Mouse (Mus musculus) limb, embryonic 15.5 days (tissue): ENCODE results near the gene Fndc3a. TPM values are rescaled to one million over a fixed set of nuclear protein-coding genes. Genes with fewer than 3 reads are reported as not detected.
A peak's percentile ranks its signal among the peaks of the same experiment; 100 is the strongest.

Source experiments
- ATAC-seq: fragments of 200-750 bp; cut with Nextera tagmentation; 2 replicates; pipeline ENCODE4 v1.8.0; 2017; ENCODE audit warnings: low read depth, moderate TSS enrichment; ENCODE audit not compliant: insufficient number of reproducible peaks, low FRiP score, low TSS enrichment
- H3K27ac ChIP-seq: fragments of 300-500 bp; sonication (generic); 2 replicates; pipeline ENCODE4 v1.5.1; 2015; ENCODE audit warnings: moderate library complexity, mild to moderate bottlenecking, inconsistent platforms
- H3K27me3 ChIP-seq: fragments of 300-500 bp; sonication (generic); 2 replicates; pipeline ENCODE4 v1.6.1; 2015; ENCODE audit warnings: inconsistent platforms
- H3K36me3 ChIP-seq: fragments of 300-500 bp; sonication (generic); 2 replicates; pipeline ENCODE4 v1.6.1; 2015; ENCODE audit warnings: inconsistent platforms
- H3K4me1 ChIP-seq: fragments of 300-500 bp; sonication (generic); 2 replicates; pipeline ENCODE4 v1.6.1; 2015; ENCODE audit warnings: inconsistent platforms
- H3K4me2 ChIP-seq: fragments of 300-500 bp; sonication (generic); 2 replicates; pipeline ENCODE4 v1.6.1; 2015; ENCODE audit warnings: mild to moderate bottlenecking, inconsistent platforms
- H3K4me3 ChIP-seq: fragments of 300-500 bp; sonication (generic); 2 replicates; pipeline ENCODE4 v1.5.1; 2015; ENCODE audit warnings: mild to moderate bottlenecking, inconsistent platforms
- H3K9ac ChIP-seq: fragments of 300-500 bp; sonication (generic); 2 replicates; pipeline ENCODE4 v1.6.1; 2015; ENCODE audit warnings: inconsistent platforms
- H3K9me3 ChIP-seq: fragments of 300-500 bp; sonication (generic); 2 replicates; pipeline ENCODE4 v1.6.1; 2016; ENCODE audit warnings: inconsistent platforms
- WGBS: fragments of 180-500 bp; shearing (Covaris S2); methylation state at CpG from one replicate; pipeline ENCODE4 v1.1.7; 2015; 5-methylcytosine and 5-hydroxymethylcytosine counted together
- polyA plus RNA-seq: library from polyadenylated mRNA; unstranded; fragments of >200 nt; fragmentation: Nextera tagmentation; extraction: Ambion mirVana; gene quantifications from 2 replicates; pipeline ENCODE4 v1.2.1, GENCODE M21; 2015

Gene Fndc3a
- polyA plus RNA-seq, 1 experiment from 2014 or later, result 43.6 TPM

- H3K9ac ChIP-seq, result no peak overlapping the region
- H3K4me2 ChIP-seq, result no peak overlapping the region
- H3K9me3 ChIP-seq, result no peaks in the 10 kb centered on the region
- 80% methylated on average over 7 of the region's 7 CpGs for WGBS
- H3K27ac ChIP-seq, result no peak overlapping the region
- H3K36me3 ChIP-seq, result peaks cover 12% of the 10 kb centered on the region
- peaks cover 18% of the 10 kb centered on the region for H3K4me1 ChIP-seq
- no peak overlapping the region for H3K4me3 ChIP-seq
- ATAC-seq, result no peak
- H3K27me3 ChIP-seq, result no peaks in the 10 kb centered on the region
Observed at GRCm38 (mm10) chr14:72598976-72599740, 110.6 kb downstream of the Fndc3a start.

GRCm38 (mm10) chr14:72594191-72594590, 115.6 kb downstream of the Fndc3a start:
- Histone ChIP-seq H3K4me1 (0 out of 2 replicates have a peak, but pooled peaks cover 4% of the 10 kb centered on the region), H3K4me2 (no peak overlapping the region), H3K27ac (no peak overlapping the region), H3K36me3 (peaks cover 20% of the 10 kb centered on the region), H3K9ac (no peak overlapping the region), H3K27me3 (no peaks in the 10 kb centered on the region), H3K4me3 (no peak overlapping the region), H3K9me3 (no peaks in the 10 kb centered on the region)
- no peak for ATAC-seq
- 93% methylated on average over 7 of the region's 7 CpGs for WGBS

- H3K4me1 ChIP-seq, result 0 out of 2 replicates have a peak, but pooled peaks cover 4% of the 10 kb centered on the region
- H3K36me3 ChIP-seq, result peaks cover 29% of the 10 kb centered on the region
- 96% methylated on average over 4 of the region's 4 CpGs for WGBS
- no peaks in the 10 kb centered on the region for H3K9me3 ChIP-seq
- H3K4me3 ChIP-seq, result no peak overlapping the region
- no peak for ATAC-seq
- H3K27ac ChIP-seq, result no peak overlapping the region
- no peak overlapping the region for H3K4me2 ChIP-seq
- no peaks in the 10 kb centered on the region for H3K27me3 ChIP-seq
- no peak overlapping the region for H3K9ac ChIP-seq
Observed at GRCm38 (mm10) chr14:72589415-72589814, 120.4 kb downstream of the Fndc3a start.

- WGBS, result 93% methylated on average over 6 of the region's 6 CpGs
- H3K4me3 ChIP-seq, result no peak overlapping the region
- no peaks in the 10 kb centered on the region for H3K9me3 ChIP-seq
- H3K4me1 ChIP-seq, result no peaks in the 10 kb centered on the region
- H3K4me2 ChIP-seq, result no peak overlapping the region
- H3K36me3 ChIP-seq, result peaks cover 32% of the 10 kb centered on the region
- no peak overlapping the region for H3K27ac ChIP-seq
- H3K27me3 ChIP-seq, result no peaks in the 10 kb centered on the region
- H3K9ac ChIP-seq, result no peak overlapping the region
- no peak for ATAC-seq
Observed at GRCm38 (mm10) chr14:72582979-72583378, 126.8 kb downstream of the Fndc3a start.

GRCm38 (mm10) chr14:72580991-72581390, 128.8 kb downstream of the Fndc3a start:
- no peaks in the 10 kb centered on the region for H3K4me1 ChIP-seq
- ATAC-seq, result no peak
- no peak overlapping the region for H3K27ac ChIP-seq
- H3K9me3 ChIP-seq, result no peaks in the 10 kb centered on the region
- no peaks in the 10 kb centered on the region for H3K27me3 ChIP-seq
- H3K4me3 ChIP-seq, result no peak overlapping the region
- no peak overlapping the region for H3K9ac ChIP-seq
- WGBS, result 92% methylated on average over 3 of the region's 3 CpGs
- peaks cover 30% of the 10 kb centered on the region for H3K36me3 ChIP-seq
- H3K4me2 ChIP-seq, result no peak overlapping the region

GRCm38 (mm10) chr14:72576283-72576682, 133.5 kb downstream of the Fndc3a start:
- Histone ChIP-seq H3K27me3 (no peaks in the 10 kb centered on the region), H3K9me3 (no peaks in the 10 kb centered on the region), H3K9ac (no peak overlapping the region), H3K4me1 (no peaks in the 10 kb centered on the region), H3K4me3 (no peak overlapping the region), H3K4me2 (no peak overlapping the region), H3K27ac (no peak overlapping the region), H3K36me3 (peaks cover 50% of the 10 kb centered on the region)
- ATAC-seq, result no peak
- 82% methylated on average over 3 of the region's 3 CpGs for WGBS

GRCm38 (mm10) chr14:72563941-72564340, 145.9 kb downstream of the Fndc3a start:
- Histone ChIP-seq H3K27me3 (no peaks in the 10 kb centered on the region), H3K4me3 (no peak overlapping the region), H3K9me3 (no peaks in the 10 kb centered on the region), H3K36me3 (peaks cover 48% of the 10 kb centered on the region), H3K27ac (no peak overlapping the region), H3K4me1 (no peaks in the 10 kb centered on the region), H3K9ac (no peak overlapping the region), H3K4me2 (no peak overlapping the region)
- WGBS, result 94% methylated on average over 1 of the region's 1 CpGs
- no peak for ATAC-seq

- Histone ChIP-seq H3K4me2 (no peak overlapping the region), H3K4me1 (no peaks in the 10 kb centered on the region), H3K36me3 (peaks cover 50% of the 10 kb centered on the region), H3K4me3 (no peak overlapping the region), H3K9me3 (no peaks in the 10 kb centered on the region), H3K27me3 (no peaks in the 10 kb centered on the region), H3K27ac (no peak overlapping the region), H3K9ac (no peak overlapping the region)
- WGBS, result 80% methylated on average over 5 of the region's 5 CpGs
- no peak for ATAC-seq
Observed at GRCm38 (mm10) chr14:72558795-72559194, 151.0 kb downstream of the Fndc3a start.

GRCm38 (mm10) chr14:72555846-72556245, 154.0 kb downstream of the Fndc3a start:
- no peak for ATAC-seq
- Histone ChIP-seq H3K9ac (no peak overlapping the region), H3K4me1 (no peaks in the 10 kb centered on the region)

GRCm38 (mm10) chr14:72536392-72537017, 173.3 kb downstream of the Fndc3a start:
- H3K9me3 ChIP-seq, result no peaks in the 10 kb centered on the region
- H3K27ac ChIP-seq, result no peak overlapping the region
- H3K36me3 ChIP-seq, result peaks cover 29% of the 10 kb centered on the region
- no peak overlapping the region for H3K9ac ChIP-seq
- 89% methylated on average over 5 of the region's 5 CpGs for WGBS
- no peak overlapping the region for H3K4me3 ChIP-seq
- no peak overlapping the region for H3K4me2 ChIP-seq
- peaks cover 13% of the 10 kb centered on the region for H3K4me1 ChIP-seq
- ATAC-seq, result 0 out of 2 replicates have a peak, but pooled peaks have one; percentile 35
- H3K27me3 ChIP-seq, result peaks cover 16% of the 10 kb centered on the region

More at GRCm38 (mm10) chr14:72555846-72556245, 154.0 kb downstream of the Fndc3a start:
- Histone ChIP-seq H3K36me3 (peaks cover 58% of the 10 kb centered on the region), H3K27me3 (no peaks in the 10 kb centered on the region), H3K9me3 (no peaks in the 10 kb centered on the region), H3K27ac (no peak overlapping the region), H3K4me3 (no peak overlapping the region), H3K4me2 (no peak overlapping the region)
- WGBS, result 79% methylated on average over 1 of the region's 1 CpGs

- ATAC-seq, result no peak
- peaks cover 13% of the 10 kb centered on the region for H3K4me1 ChIP-seq
- H3K9me3 ChIP-seq, result no peaks in the 10 kb centered on the region
- peaks cover 7% of the 10 kb centered on the region; the same call in 1 of the 2 replicates for H3K36me3 ChIP-seq
- no peak overlapping the region for H3K4me2 ChIP-seq
- WGBS, result 83% methylated on average over 7 of the region's 7 CpGs
- H3K27ac ChIP-seq, result no peak overlapping the region
- H3K4me3 ChIP-seq, result no peak overlapping the region
- H3K9ac ChIP-seq, result no peak overlapping the region
- H3K27me3 ChIP-seq, result peaks cover 35% of the 10 kb centered on the region
Observed at GRCm38 (mm10) chr14:72533862-72534261, 175.9 kb downstream of the Fndc3a start.
